Mouse (Mus musculus) spleen, postnatal 0 days (tissue): Measurements from ENCODE around the gene Olfr874. TPM values are rescaled to one million over a fixed set of nuclear protein-coding genes. Genes with fewer than 3 reads are reported as not detected.

ENCODE experiments used
- polyA plus RNA-seq: library from polyadenylated mRNA; unstranded; fragments of >200 nt; fragmentation: Nextera tagmentation; extraction: Ambion mirVana; gene quantifications from 2 replicates; pipeline ENCODE4 v1.2.1, GENCODE M21; 2015

Gene Olfr874
- not detected in 2 replicates for polyA plus RNA-seq

GRCm38 (mm10) chr9:37744806-37745205 lies at the start of gene Olfr874:
Gene Olfr874 (plus strand): TSS chr9:37745106.

GRCm38 (mm10) chr9:37716150-37716549 lies 28.8 kb upstream of the Olfr874 start, which contains the start of gene Olfr160:
Gene Olfr160 (minus strand): TSS chr9:37716250.

GRCm38 (mm10) chr9:37771759-37772158 lies 26.9 kb downstream of the Olfr874 start, which contains the start of gene Olfr875:
Gene Olfr875 (plus strand): TSS chr9:37771857.

Other genes with a start within 250 kb of the Olfr874 start
- gene Esam, start 217.0 kb upstream of the Olfr874 start, polyA plus RNA-seq, result 34.9 and 48.7 TPM in 2 replicates
- 2.4 and 2.9 TPM in 2 replicates for gene Vsig2, start 205.9 kb upstream of the Olfr874 start, polyA plus RNA-seq
- gene Nrgn, start 192.2 kb upstream of the Olfr874 start, polyA plus RNA-seq, result 10.5 and 12.8 TPM in 2 replicates
- gene Siae, start 189.4 kb upstream of the Olfr874 start, polyA plus RNA-seq, result 5.3 TPM in 2 replicates
- gene Spa17, start 131.4 kb upstream of the Olfr874 start, polyA plus RNA-seq, result 2.9 and 3.0 TPM in 2 replicates
- 64.3 and 71.9 TPM in 2 replicates for gene Tbrg1, start 87.8 kb upstream of the Olfr874 start, polyA plus RNA-seq
- gene Panx3, start 75.9 kb upstream of the Olfr874 start, polyA plus RNA-seq, result not detected in 2 replicates
- not detected in 2 replicates for gene Olfr160, start 28.9 kb upstream of the Olfr874 start, polyA plus RNA-seq
- not detected in 2 replicates for gene Olfr875, start 26.8 kb downstream of the Olfr874 start, polyA plus RNA-seq
- gene Olfr876, start 57.9 kb downstream of the Olfr874 start, polyA plus RNA-seq, result not detected in 2 replicates
- gene Olfr877, start 109.2 kb downstream of the Olfr874 start, polyA plus RNA-seq, result not detected in 2 replicates
- not detected in 2 replicates for gene Olfr145, start 151.6 kb downstream of the Olfr874 start, polyA plus RNA-seq
- not detected in 2 replicates for gene Olfr878, start 172.7 kb downstream of the Olfr874 start, polyA plus RNA-seq
- gene Olfr881, start 246.7 kb downstream of the Olfr874 start, polyA plus RNA-seq, result not detected in 2 replicates